Mouse (Mus musculus): Measurements from ENCODE around the gene Capn8.

- no peak for TF ChIP-seq CTCF (IDR thresholded peaks at IDR 0.05; ENCODE audit: control insufficient read depth, insufficient read depth, insufficient replicate concordance, low read depth, low read length)
- TF ChIP-seq POLR2A (IDR thresholded peaks at IDR 0.05; ENCODE audit: control insufficient read depth, low read depth, low read length) = no peak
Measured at GRCm38 (mm10) chr1:182669741-182670140, 104.9 kb downstream of the Capn8 start.

All from testis, adult 2 months (tissue).